Mouse (Mus musculus): ENCODE data around the gene Col26a1.

- TF ChIP-seq CTCF (IDR thresholded peaks at IDR 0.05; ENCODE audit: control insufficient read depth, insufficient read depth, insufficient replicate concordance, low read depth, low read length): peak; percentile 85
- no peak for TF ChIP-seq POLR2A (IDR thresholded peaks at IDR 0.05; ENCODE audit: control insufficient read depth, low read depth, low read length)
Measured at GRCm38 (mm10) chr5:136714879-136715278, 168.1 kb downstream of the Col26a1 start.
